Mouse (Mus musculus): ENCODE results near the gene Gck. TPM values are rescaled to one million over a fixed set of nuclear protein-coding genes. Genes with fewer than 3 reads are reported as not detected.

Gck gene
- total RNA-seq, 2 experiments from 2014 or later, result 3.9 to 6.9 TPM

DNA sequence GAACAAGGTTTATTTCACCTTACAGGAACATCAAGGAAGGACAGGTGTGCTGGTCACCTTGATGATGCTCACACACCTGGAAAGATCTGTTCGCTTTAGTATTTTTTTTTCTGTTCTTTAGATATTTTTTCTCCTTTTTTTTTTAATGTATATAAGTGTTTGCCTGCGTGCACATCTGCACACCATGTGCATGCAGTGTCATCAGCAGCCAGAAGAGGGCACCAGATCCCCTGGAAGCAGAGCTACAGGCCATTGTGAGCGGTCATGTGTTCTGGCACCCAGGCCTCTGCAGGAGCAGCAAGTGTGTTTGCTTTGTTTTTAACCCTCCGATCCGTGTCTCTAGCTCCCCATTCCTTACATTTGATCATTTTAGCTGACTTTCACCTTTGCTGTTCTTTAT is 70.0 kb downstream of the Gck start:
- DNase-seq (ENCODE audit: low spot score in 2 of 2), result peak; percentile 48 to 54

DNA sequence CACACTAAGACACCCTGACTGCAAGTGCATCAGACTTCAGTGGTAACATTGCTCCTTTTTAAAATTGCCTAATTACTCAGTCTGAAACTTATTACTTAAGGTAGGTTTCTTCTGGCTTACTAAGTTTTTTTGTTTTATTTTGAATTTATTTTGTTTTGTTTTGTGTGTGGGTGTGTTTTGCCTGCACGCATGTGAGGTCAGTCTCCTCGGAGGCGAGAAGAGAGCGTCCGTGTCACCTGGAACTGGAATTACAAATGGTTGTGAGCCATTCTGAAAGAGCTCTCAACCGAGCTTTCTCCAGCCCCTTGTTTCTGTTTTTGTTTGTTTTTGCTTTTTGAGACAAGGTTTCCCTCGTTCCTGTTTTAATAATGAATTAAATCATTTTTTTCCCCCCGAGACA is 71.2 kb downstream of the Gck start:
- DNase-seq (ENCODE audit: low spot score in 2 of 2), result no peak

DNA sequence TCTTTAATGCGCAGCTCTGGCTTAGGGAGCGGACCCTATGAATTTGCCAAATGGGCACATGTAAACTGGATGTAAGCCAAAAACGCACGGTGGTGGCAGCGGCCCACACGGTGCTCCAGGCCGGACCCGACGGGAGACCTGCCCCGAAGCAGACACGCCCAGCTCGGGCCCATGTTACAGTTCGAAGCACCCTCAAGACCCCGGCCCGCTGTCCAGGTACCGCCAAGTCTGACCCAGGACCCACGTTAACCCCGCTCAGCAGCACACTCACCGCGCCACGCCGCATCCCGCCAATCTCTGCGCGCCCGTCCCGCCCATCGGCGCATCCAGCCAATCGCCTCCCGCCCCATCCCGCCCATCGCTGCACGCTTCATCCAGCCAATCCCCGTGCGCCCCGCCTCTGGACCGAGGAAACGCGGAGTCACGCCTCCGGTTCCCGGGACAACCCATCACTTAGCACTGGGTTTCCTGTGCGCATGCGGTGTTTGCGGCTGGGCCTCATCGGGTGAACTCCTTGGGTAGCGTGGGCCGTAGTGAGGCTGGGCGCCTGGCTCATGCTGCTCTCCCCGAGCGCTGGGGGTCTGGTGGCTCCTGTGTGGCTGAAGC is 71.9 kb downstream of the Gck start, which contains the start of gene Pold2:
Gene Pold2 (minus strand): TSS at position 372 of the 606 bp plus-strand sequence.
- DNase-seq (ENCODE audit: low spot score in 2 of 2), result peak; percentile 93

DNA sequence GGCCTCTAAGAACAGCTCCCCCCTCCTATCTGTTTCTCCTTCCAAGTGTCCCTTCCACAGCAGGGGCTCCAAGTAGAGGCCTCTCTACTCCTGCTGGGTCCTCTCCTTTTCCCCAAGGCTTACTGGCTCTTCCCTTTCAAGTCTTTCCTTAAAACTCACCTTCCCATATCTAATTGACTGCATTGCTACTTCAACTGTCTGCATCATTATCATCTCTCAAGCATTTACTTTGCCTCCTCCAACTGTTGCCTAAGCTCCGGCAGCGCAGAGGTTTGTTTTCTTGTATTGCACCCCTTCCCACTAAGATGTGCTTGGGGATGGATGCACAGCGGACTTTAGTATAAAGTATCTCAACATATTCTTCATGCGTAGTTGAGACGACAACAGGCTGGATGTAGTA is 72.5 kb downstream of the Gck start:
- no peak for DNase-seq (ENCODE audit: low spot score in 2 of 2)

DNA sequence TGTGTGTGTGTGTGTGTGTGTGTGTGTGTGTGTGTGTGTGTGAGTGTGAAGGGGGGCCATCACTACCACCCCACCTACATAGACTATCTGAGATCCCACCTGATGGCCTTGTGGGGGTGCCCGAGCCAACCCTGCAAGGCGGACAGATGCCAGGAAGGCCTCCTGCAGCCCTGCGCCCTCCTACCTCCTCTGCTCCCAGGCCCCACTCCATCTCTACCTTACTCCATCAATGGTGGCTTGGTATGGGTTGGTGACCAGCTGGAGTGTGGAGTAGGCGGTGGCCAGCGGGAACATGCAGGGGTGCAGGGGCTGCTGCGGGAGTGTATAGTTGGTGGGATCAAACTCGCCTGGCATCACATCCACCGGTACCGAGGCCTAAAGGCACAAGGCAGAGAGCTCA is 76.7 kb downstream of the Gck start:
- DNase-seq (ENCODE audit: low spot score in 2 of 2), result no peak

DNA sequence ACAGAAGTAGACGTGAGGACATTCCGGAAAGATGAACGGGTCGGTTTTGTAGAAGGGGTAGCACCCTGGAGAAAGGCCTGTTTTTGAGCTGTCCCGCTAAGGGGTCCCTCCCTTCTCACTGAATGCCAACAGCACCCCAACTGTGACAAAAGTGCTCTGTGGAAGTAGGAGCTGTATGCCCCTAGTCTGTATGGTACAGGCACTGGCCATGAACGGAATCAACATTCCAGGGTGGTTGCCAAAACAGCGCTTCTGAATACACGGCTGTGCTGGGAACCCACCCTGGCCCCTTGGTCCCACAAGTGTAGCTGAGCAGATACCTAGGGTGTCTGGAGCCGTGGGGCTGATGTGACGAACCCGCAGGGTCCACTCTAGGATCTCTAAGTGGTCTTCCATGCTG is 77.2 kb downstream of the Gck start:
- no peak for DNase-seq (ENCODE audit: low spot score in 2 of 2)

DNA sequence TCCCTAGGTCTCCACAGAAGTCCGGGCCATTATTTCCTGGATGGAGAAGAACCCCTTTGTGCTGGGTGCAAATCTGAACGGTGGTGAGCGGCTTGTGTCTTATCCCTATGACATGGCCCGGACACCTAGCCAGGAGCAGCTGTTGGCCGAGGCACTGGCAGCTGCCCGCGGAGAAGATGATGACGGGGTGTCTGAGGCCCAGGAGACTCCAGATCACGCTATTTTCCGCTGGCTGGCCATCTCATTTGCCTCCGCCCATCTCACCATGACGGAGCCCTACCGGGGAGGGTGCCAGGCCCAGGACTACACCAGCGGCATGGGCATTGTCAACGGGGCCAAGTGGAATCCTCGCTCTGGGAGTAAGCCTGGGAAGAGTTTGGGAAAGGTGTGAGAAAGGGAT is 79.8 kb downstream of the Gck start:
- DNase-seq (ENCODE audit: low spot score in 2 of 2), result no peak

DNA sequence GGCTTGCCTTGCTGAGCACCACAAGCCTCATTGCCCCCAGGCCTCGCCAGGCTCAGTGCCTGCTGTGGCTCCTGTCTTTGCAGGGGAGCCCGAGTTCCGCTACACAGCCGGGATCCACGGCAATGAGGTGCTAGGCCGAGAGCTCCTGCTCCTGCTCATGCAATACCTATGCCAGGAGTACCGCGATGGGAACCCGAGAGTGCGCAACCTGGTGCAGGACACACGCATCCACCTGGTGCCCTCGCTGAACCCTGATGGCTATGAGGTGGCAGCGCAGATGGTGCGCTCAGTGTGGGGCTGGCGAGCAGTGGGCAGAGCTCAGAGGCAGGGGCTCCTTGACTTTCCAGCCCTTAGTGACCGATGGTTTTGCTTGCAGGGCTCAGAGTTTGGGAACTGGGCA is 80.5 kb downstream of the Gck start:
- no peak for DNase-seq (ENCODE audit: low spot score in 2 of 2)

DNA sequence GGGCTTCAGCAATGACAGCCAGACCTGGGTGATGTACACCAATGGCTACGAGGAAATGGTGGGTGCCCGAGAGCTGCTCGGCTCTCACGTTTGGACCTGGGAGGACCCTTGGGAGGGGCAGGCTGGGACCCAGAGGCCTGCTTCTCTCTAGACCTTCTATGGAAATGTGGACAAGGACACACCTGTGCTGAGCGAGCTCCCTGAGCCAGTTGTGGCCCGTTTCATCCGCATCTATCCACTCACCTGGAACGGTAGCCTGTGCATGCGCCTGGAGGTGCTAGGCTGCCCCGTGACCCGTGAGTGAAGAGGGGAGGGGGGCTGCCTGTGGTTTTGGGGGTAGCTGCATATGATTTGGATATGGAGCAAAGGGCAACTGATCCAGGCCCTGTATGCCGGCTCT is 81.6 kb downstream of the Gck start:
- DNase-seq (ENCODE audit: low spot score in 2 of 2), result no peak

DNA sequence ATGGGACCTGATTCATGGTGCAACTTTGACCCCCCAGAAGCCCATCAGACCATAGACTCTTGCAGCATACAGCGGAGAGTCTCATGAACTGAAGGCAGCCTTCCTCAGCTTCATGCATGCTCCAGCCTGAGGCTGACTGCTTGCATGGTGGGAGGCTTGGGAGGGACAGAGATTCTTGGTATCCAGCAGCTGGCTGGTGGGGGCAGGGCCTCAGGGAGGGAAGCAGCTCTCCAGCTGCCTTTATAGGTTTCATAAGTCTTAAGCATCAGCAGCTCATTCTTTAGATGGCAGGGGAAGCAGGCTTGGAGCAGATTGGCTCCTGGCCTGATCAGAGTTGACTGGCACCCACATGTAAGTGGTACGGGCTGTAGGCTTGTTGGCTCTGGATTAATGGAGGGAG is 82.7 kb downstream of the Gck start:
- DNase-seq (ENCODE audit: low spot score in 2 of 2), result no peak

DNA sequence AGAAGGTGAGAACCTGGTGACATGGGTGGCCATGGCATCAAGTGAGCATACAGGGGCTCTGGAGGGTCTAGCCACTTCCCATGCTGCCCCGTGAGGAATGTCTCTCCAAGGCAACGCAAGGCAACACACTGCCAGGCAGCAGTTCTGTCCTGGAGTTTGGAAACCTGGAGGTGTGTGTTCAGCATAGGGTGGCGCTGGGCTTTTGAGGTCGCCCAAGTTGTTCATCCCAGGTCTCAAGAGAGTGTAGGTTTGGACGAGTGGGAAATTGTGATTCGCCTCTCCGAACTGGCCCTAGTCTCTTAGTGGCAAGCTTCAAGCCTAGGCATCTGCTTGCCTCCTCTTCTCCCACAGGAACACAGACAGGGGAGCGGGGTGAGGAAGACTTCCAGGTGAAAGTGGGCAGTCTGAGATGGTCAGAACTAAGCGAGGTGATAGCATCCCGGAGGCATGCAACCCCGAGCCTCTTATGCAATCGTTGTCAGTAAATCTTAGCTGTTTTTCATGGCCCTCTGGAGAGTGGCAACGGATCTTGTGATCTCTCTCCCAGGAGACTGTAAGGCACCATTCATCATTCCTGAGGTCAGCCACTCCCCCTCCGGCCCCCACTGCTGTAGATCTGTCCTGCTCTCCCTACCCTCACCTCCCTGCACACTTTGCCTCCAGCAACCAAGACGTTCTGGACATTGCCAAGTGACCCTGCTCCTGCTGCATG is 87.3 kb downstream of the Gck start:
- peak; percentile 58 to 68 for DNase-seq (ENCODE audit: low spot score in 2 of 2)

DNA sequence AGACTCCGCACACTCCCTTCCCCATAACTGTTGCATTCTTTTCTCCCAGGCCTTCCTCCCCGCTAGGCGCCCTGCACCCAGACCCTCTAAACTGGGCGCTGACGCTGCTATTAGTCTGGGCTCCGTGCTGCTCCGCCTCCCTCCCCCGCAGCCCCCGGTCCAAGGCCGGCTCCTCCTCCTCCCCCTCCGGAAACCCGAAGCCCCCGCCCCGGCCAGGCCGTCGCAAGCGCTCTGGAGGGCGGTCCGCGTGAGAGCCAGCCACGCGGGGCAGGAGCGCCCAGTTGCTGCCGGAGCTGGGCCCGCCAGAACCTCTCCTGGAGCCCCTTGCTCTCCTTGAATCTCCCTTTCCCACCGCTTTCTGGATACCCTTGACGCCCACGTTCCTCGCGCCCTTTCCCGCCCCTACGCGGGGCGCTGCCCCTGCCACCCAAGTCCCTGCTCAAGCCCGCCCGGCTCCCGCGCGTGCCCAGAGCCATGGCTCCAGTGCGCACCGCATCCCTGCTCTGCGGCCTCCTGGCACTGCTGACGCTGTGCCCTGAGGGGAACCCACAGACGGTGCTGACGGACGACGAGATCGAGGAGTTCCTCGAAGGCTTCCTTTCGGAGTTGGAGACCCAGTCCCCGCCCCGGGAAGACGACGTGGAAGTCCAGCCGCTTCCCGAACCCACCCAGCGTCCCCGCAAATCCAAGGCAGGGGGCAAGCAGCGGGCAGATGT is 88.0 kb downstream of the Gck start, which contains the start of gene Aebp1:
Gene Aebp1 (plus strand): TSS at position 270 of the 716 bp plus-strand sequence.
- DNase-seq (ENCODE audit: low spot score in 2 of 2), result peak; percentile 81 to 86

DNA sequence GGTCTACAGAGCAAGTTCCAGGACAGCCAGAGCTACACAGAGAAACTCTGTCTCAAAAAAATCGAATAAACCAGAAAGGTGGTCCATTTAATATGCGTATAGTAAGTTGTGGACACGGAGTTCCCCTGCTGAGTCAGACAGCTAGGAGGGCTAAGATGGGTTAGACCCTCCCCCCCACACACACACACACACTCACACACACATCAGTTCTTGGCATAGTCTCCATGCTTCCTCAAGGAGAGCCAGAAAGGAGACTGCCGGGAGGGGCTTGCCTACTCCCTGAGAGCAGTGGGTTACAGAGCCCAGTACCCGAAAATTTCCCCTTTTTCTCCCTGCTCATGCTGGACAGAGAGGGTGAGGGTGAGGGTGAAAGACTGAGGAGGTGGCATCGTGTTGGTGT is 89.2 kb downstream of the Gck start:
- DNase-seq (ENCODE audit: low spot score in 2 of 2), result no peak

DNA sequence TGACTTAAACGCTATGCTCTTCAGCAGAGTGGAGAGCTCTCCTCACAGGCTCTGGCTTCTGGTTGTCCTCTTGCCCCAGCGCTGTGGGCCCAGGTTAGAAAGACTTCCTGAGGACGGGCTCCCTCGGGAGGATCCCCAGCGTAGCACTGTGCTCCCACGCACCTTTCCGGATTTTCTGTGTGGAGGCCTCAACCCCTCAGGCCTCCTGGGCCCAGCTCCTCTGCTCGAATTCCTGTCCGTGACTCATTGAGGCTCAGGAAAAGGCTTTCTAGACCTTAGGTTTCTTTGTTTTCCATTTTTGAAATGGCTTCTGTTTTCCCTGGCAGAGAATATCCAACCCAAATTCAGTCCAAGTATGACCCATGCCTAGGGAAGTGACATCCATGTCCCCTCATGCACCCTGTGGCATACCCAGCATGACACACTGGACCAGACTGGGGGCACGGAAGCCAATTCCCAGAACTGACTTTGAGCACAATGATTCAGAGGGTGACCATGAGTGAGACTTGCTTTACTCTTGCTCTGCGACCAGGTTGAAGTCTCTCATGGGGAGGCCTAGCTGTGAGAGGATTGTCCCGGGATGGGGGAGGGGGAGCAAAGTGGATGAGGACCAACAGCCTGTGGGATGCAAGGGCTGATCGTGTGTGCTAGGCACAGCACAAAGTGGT is 89.9 kb downstream of the Gck start:
- no peak for DNase-seq (ENCODE audit: low spot score in 2 of 2)

DNA sequence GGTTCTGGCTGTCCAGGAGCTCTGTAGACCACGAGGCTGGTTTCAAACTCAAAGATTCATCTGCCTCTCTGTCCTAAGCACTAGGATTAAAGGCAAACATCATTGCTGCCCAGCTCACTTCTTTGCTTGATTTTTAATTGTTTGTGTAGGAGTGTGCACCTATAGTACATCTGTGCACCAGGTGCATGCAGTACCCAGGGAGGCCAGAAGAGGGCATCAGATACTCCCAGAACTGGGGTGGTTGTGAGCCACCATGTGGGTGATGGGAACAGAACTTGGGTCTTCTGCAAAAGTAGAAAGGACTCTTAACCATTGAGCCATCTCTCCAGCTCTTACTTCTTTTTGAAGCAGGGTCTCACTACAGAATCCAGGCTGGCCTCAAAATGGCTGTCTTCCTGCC is 91.2 kb downstream of the Gck start:
- no peak for DNase-seq (ENCODE audit: low spot score in 2 of 2)

DNA sequence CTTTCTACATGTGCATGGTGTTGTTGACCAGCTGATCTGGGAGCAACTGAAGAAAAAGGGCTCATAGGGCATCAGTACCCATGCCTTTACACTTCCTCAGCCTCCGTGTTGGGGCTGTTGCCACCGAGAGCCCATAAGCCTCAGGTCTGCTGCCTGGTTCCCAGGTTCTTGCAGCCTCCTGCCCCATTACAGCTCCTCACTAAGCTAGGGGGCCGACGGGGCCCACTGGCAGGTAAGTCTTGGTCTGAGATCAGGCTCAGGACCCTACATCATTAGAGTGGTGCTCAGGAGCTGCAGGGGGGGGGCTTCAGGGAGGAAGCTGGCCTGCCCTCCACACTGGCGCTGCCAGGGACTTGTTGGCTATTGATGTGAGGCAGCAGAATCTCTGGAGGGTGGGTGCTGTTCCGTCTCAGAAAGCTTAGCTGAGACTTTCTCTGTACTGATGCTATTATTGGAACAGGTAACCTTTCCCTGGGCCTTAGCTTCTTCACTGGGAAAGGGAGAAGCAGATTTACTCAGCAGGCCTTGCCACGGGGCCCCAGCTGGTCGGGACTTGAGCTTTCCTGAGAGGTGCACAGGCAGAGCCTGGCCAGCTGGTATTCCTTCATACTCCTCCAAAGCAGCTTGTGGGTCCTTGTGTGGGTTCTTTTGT is 93.3 kb downstream of the Gck start:
- no peak for DNase-seq (ENCODE audit: low spot score in 2 of 2)

DNA sequence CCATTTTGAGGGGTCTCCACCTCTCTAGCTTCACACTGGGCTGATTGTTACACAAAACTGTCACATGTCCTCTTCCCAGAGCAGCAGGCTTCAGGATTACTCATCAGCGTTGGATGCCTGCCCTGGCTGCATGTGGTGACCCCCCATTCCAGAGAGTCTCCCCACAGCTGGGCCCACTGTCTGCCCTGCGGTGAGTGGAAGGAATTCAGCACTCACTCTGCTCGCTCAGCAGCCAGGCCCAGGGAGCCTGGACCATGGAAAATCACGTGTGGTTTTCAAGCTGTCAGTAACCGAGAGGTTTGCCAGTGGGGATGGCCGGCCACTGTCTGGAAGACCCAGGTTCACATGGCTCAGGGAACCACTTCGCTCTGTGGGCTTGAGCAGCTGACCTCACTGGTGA is 94.0 kb downstream of the Gck start:
- DNase-seq (ENCODE audit: low spot score in 2 of 2), result no peak

DNA sequence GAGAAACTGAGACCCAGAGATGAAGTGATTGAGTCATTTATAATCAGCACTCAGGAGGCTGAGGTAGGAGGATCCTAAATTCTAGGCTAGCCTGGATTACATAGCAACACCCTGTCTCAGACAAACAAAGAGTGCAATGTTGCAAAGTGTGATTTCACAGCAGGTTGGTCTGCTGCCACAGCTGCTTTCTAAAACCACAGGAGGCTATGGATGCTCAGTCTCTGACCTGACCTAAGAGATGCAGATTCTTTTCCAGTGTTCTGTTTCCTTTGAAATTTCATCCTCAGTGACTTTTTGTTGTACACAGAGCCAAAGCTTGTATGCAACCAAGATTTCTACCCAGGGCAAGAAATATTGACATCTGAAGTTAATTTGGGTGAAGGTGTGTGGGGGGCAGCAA is 94.4 kb downstream of the Gck start:
- DNase-seq (ENCODE audit: low spot score in 2 of 2), result no peak

DNA sequence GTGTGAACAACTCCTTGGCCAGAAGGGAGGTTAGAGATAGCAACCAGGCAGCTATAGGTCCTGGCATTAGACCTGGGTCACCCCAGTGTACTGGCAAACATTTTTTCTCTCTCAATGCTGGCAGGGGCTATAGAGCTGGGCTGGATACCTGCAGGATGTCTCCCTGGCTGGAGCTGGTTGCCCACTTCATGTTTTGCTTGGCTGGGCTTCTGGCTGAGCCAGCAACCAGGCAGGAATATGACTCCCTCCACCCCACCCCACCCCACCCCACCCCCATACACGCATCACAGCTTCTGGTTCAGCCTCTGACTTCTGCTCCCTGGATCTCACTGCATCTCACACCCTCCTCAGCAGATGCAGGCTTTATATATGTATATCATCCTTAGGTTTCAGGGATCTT is 97.6 kb downstream of the Gck start:
- DNase-seq (ENCODE audit: low spot score in 2 of 2), result no peak

DNA sequence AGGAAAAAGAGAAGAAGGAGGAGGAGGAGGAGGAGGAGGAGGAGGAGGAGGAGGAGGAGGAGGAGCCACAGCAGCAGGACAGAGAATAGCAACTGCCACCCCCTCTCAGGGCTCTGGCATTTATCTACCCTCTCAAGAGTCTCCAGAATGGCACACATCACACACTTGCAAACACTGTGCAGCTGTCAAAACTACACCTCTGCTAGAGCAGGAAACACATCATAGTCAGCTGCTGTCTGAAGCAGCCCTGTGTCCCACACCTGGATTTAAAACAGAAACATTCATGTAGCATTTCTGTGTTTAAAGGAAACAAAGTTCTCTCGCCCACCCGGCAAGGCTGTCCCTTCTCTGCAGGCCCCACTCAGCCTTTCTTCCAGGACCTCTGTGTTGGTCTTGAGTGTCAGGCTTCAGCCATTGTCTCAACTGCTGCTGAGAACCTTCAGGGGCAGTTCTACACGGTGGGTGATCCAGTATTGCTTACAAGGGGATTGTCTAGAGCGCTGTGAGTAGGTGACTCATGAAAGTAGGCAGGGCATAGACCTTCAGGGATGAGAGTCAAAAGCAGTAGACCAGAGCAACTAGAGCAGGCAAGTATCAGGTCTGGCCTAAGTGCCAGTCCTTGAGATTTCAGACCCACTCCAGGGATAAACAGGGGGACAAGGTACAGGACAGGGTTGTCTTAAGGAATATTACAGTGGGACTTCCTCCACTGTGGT is 98.7 kb downstream of the Gck start:
- no peak for DNase-seq (ENCODE audit: low spot score in 2 of 2)

Measured in adrenal gland, adult 18-20 months (tissue).